Mouse (Mus musculus): ENCODE data around the gene Mkrn2.

DNA sequence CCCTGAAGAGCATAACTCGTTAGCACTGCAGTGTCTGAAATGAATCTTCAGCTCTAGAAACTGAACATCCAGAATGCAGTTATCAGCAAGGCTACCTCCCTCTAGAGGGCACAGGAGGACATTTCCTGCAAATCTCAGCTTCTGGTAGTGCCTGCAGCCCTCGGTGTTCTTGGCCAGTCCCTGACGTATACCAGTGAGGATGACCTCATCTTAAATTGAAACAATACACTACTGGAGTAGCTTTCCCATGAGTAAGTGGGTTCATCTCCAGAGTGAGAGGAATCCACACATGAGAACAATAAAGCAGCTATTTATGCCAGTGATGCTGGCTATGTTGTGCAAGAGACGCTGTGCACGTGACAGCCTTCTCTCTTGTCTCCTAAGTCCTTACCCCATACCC is 46.2 kb upstream of the Mkrn2 start:
- no peak for TF ChIP-seq CTCF (IDR thresholded peaks at IDR 0.05; ENCODE audit: borderline replicate concordance, control insufficient read depth, extremely low read depth, insufficient read depth, low read length, poor library complexity)
- TF ChIP-seq POLR2A (IDR thresholded peaks at IDR 0.05; ENCODE audit: control insufficient read depth, extremely low read depth, insufficient read depth, low read length, poor library complexity): no peak

Data from thymus, adult 2 months (tissue).